Mouse (Mus musculus) left cerebral cortex, postnatal 25 days (tissue): Measurements from ENCODE around the gene Eif4g1. TPM values are rescaled to one million over a fixed set of nuclear protein-coding genes. Genes with fewer than 3 reads are reported as not detected.

Experiments
- DNase-seq, 2 experiments: peaks; one replicate each; pipeline ENCODE4 v3.0.0; 2022; ENCODE audit warnings: low spot score in 2 of 2, mixed read lengths in 1 of 2
- intact Hi-C: fragments of 180-260 bp; cut with DNase I; formaldehyde crosslinking; loops from one replicate; pipeline ENCODE4 v1.15.1; 2025
- total RNA-seq, 2 experiments: library from RNA; stranded (reverse); gene quantifications; 2 replicates each; pipeline ENCODE4 v1.2.3; 2021

The Eif4g1 gene
- total RNA-seq, 2 experiments from 2014 or later, result 279 to 287 TPM

DNA sequence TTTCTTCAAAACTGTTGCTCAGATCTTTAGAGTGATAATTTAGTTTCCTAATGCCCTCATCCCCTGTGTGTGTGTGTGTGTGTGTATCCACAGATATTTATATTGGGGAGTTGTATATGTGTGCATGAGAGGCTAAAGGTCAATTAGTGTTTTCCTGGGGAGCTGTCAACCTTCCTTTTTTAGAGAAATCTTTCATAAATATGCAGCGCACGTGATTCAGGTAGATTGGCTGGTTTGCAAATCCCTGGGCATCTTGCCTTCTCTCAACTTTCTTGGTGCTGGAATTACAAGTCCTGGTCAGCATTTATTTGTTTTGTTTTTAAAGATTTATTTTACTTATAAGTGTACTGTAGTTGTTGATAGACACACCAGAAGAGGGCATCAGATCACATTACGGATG is 2.2 kb downstream of the Eif4g1 start:
- DNase-seq, result no peak
- intact Hi-C loops, result no loop called here

DNA sequence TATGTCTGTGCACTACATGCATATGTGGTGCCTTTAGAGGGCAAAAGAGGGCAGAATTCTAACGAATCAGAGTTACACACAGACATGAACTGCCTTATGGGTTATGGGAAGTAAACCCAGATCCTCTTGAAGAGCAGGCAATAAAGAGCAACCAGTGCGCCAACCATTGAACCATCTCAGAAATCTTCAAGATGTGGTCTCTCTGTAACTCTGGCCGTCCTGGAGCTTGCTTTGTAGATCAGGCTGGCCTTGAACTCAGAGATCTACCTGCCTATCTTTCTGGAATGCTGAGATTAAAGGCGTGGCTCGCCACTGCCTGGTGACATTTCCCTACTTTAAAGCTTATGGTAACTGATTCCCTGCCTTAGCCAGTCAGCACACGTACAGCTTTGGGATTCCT is 3.8 kb downstream of the Eif4g1 start:
- intact Hi-C loops, result loop anchor here (2.0 kb wide), 1 partner anchor 23 kb away; no protein-coding TSS in a partner anchor
- DNase-seq, result no peak

DNA sequence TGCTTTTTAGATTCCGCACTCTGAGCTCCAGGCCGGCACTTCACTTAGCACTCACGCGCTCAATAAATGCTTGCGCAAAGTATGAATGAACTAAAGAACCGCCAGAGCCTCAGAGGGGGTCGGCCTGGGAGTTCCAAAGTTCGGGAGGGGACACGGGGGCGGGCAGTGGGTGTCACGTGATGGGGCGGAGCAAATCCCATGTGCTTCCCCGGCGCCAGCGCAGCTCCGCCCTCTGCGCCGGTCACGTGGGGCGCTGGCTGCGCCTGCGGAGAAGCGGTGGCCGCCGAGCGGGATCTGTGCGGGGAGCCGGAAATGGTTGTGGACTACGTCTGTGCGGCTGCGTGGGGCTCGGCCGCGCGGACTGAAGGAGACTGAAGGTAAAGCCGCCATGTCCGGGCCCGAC is 4.4 kb downstream of the Eif4g1 start:
- intact Hi-C loops, result loop anchor here (2.0 kb wide), 1 partner anchor 22 kb away; no protein-coding TSS in a partner anchor

DNA sequence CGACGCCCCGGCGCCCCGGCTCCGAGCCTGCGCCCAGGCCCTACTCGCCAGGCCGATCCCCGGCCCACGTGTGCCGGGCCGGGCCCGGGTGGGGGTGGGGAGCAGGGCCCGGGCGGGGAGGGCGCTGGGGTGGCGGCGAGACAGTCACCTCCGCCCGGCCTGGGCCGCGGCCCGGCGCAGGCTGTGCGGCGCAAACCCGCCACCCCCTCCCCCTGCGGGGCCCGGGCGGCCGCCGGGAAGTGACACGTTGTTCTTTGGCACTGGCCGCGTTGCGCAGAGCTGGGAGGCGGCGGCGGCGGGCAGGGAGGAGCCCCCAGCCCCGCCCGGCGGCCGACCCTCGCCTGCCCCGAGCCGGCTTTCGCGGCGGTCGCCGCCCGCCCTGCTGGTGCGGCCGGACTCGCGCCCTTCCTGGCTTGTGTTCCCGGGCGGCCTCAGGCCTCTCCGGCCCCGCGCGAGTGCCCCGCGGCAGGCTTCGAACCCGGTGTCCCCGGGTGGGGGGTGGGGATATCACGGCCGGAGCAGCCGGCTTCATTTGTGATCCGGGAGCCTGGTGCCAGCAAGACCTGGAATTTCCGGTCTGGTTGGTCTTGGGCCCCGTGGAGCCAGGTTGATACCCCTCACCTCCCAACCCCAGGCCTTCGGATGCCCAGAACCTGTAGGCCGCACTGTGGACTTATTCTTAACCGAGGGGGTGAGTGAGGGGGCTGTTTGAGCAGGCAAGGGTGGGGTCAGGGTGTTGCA is 5.0 kb downstream of the Eif4g1 start:
- DNase-seq, result peak in 1 of 2 experiments; percentile 25
- intact Hi-C loops, result loop anchor here (2.0 kb wide), 1 partner anchor 22 kb away; no protein-coding TSS in a partner anchor

More for the DNA sequence above, 4.4 kb downstream of the Eif4g1 start:
- DNase-seq, result peak; percentile 96 to 98

DNA sequence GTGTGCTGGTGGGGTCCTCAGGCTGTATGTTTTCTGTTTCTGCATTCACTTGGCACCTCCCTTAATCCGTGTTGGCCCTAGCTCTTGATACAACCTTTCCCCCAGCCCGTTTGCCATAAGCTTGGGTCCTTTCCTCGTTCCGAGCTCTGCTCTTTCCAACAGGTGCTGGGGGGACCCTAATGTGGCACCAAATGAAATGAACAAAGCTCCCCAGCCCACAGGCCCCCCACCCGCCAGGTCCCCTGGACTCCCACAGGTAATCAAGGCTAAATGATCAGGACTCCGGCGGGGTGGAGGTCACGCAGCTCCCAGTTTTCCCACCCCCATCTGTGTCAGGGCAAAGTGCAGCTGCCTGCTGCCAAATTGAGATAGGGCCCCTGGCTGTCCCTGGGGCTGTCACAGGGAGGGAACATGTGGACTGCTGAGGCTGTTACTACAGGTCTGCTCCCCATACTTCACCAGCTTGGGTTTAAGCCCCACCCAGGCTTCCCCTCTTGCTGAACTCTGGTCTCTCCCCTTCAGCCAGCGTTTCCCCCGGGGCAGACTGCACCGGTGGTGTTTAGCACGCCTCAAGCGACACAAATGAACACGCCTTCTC is 5.7 kb downstream of the Eif4g1 start:
- DNase-seq, result no peak
- intact Hi-C loops, result loop anchor here (2.0 kb wide), 1 partner anchor 21 kb away; no protein-coding TSS in a partner anchor

DNA sequence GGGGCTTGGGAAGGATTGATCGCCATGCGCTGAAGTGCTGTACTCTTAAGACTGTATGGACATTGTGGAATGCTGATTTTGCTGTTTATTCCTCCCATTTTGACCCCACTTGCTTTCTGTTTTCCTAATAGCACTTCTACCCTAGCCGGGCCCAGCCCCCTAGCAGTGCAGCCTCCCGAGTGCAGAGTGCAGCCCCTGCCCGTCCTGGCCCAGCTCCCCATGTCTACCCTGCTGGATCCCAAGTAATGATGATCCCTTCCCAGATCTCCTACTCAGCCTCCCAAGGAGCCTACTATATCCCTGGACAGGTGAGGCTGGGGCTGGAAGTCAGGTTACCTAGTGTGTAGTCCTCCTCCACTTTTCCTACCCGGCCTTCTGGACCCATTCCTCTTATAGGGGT is 7.1 kb downstream of the Eif4g1 start:
- intact Hi-C loops, result no loop called here
- DNase-seq, result no peak

DNA sequence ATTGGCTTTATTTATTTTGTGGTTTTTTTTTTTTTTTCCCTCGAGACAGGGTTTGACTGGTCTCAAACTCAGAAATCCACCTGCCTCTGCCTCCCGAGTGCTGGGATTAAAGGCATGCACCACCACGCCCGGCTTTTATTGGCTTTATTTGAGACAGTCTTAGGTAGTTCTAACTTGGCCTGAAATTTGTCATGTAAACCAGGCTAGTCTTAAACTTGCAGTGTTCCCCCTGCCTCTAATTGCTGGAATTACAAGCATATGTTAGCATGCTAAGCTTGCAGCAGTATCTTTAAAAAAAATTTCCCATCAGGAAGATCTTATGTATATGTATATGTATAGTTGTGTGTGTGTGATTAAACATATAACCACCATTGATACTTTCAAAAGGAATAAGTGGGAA is 8.6 kb downstream of the Eif4g1 start:
- intact Hi-C loops, result no loop called here
- DNase-seq, result no peak

DNA sequence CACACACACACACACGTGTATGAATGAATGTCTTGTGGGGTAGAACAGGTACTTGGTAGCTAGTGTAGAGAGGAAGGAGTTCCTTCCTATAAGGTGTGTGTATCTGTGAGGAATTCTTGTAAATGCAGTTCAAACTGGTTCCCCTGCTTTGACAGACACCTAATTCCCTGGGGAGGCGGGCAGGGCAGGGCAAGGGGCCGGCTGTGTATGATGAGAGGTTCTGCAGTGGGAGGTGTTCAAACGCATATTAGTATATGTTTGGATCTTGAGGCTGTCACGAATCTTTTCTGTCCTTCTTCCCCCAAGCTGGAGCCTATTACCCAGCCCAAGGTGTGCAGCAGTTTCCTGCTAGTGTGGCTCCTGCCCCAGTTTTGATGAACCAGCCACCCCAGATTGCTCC is 9.3 kb downstream of the Eif4g1 start:
- intact Hi-C loops, result no loop called here
- no peak for DNase-seq

DNA sequence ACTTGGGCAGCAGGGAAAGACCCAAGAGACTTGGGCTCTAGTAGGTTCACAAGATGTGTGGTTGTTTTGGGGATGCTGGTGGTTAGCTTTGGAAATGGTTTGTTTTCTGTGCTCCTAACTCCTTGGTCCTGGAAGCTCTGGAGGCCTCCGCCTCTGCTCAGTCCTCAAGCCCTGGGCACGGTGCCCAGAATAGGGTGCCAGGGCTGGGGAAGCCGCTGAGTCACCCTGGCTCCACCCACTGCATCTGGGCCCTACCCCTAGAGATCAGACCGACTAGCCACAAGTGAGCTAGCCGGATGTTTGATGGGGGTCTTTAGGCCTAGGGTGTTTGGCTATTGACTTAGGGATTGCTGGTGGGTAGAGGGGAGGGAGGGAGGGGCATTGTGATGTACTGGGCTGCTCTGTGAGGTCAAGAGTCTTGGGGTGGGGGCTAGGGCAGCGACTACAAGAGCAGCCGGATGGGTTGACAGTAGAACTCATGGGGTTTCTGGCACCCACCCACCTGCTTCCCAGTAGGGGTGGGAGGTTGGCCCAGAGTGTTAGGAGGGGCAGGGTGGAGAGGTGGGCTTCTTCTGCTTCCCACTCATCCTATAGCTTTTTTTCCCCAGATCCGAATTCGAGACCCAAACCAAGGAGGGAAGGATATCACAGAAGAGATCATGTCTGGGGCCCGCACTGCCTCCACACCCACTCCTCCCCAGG is 10.0 kb downstream of the Eif4g1 start:
- DNase-seq, result peak; percentile 64 to 84
- intact Hi-C loops, result loop anchor here (2.0 kb wide), 1 partner anchor 15 kb away; the partner anchor contains the start of gene Fam131a

DNA sequence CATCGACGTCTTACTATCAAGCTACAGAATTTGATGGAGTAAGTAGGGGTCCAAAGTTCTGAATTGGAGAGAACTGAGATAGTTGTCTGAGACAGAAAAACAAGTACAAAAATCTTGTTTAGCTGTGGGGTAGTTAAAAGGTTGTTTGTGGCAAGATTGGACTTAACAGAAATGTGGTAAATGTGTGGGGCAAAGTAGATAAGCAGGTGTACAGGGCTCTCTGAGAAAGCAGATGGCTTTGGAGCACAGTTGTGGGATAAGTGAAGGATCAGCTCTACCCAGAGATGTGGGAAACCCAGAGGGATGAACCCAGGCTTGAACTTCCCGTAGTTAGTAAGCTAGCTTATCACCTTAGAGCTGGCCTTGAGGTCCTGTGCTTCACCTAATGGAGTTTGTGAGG is 22.7 kb downstream of the Eif4g1 start:
- DNase-seq, result no peak
- intact Hi-C loops, result no loop called here

DNA sequence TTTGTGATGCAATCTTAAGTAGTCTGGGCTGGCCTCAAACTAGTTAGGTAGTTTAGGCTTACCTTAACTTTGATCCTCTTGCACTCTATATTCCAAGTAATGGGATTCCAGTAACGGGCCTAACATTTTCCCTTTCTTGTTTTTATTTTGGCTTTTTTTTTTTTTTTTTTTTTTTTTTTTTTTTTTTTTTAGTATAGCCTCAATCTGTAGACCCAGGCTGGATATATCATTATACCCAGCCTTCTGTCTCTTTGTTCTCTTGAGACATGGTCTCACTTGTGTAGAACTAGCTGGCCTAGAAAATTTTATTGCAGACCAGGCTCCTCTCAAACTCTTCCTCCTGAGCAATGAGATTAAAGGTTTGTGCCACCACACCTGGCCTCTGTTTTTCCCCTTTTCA is 23.5 kb downstream of the Eif4g1 start:
- no peak for DNase-seq

DNA sequence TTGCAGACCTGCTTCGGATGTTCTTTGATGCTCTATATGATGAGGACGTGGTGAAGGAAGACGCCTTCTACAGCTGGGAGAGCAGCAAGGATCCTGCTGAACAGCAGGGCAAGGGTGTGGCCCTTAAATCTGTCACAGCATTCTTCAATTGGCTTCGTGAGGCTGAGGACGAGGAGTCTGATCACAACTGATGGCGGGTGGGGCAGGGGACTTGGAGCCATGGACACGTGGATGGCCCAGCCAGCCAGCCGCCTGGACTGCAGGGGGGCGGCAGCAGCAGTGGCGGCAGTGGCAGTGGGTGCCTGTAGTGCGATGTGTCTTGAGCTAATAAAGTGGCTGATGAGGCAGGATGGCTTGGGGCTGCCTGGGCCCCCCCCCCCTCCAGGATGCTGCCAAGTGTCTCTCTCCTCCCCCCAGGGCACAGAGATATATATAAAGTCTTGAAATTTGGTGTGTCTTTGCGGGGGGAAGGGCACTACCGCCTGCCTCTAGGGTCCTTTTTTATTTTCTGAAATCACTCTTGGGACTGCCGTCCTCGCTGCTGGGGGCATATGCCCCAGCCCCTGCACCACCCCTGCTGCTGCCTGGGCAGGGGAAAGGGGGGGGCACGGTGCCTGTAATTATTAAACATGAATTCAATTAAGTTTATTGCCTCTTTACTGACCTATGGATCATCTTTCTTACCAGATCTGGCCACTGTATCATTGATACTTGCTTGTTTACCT is 24.3 kb downstream of the Eif4g1 start:
- no peak for DNase-seq
- intact Hi-C loops, result loop anchor here (2.0 kb wide), 1 partner anchor 14 kb away; no protein-coding TSS in a partner anchor

More for the DNA sequence above, 23.5 kb downstream of the Eif4g1 start:
- intact Hi-C loops, result loop anchor here (2.0 kb wide), 1 partner anchor 13 kb away; no protein-coding TSS in a partner anchor

DNA sequence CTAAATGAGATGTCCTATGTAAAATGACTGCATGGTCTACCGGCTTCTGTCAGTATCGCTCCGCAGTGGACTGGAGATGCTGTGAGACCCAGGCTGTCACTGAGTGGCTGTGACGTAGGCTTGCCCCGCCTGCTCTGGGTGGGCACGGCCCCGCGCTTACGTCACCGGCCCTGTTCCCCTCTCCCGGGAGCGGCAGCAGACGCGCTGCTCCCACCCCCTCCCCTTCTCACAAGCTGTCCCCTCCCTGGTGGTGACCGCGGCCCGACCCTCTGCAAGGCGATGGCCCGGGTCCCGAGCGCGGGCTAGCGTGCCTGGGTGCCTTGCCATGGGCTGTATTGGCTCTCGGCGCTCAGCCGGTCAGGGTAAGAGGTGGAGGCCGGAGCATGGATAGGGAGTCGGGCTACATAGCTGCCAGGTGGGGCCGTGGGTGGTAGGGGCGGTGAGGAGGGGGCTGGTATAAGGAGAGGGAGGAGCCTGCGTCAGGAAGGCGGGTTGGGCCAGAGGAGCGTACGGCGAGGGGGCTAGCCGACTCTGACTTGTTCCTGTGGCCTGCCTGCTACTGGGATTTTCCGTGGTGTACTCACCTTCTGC is 25.1 kb downstream of the Eif4g1 start, which contains the start of gene Fam131a:
Gene Fam131a (plus strand): TSS at position 131 of the 591 bp plus-strand sequence.
- peak; percentile 95 to 98 for DNase-seq
- intact Hi-C loops, result loop anchor here (2.0 kb wide), 1 partner anchor 14 kb away; no protein-coding TSS in a partner anchor

DNA sequence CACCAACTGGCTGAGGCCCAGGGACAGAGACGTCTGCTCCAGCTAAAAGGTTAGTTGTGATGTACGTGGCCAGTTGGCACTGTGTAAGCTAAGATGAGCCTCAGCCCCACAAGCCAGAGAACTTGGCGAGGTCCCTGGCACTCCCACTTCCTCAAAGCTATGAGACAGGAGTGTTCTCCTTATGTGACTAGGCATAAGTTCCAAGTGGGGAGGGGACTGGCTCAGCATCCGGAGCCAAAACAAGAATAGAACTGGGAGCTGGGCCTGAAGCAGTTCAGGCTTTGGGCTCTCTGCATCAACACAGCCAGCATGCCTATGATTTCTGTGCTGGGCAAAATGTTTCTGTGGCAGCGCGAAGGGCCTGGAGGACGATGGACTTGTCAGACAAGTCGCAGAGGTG is 26.7 kb downstream of the Eif4g1 start:
- DNase-seq, result peak; percentile 73 to 96
- intact Hi-C loops, result loop anchor here (1.0 to 5.0 kb wide), 4 partner anchors 22 to 488 kb away; partner anchors contain the start of genes Clcn2 and Polr2h

DNA sequence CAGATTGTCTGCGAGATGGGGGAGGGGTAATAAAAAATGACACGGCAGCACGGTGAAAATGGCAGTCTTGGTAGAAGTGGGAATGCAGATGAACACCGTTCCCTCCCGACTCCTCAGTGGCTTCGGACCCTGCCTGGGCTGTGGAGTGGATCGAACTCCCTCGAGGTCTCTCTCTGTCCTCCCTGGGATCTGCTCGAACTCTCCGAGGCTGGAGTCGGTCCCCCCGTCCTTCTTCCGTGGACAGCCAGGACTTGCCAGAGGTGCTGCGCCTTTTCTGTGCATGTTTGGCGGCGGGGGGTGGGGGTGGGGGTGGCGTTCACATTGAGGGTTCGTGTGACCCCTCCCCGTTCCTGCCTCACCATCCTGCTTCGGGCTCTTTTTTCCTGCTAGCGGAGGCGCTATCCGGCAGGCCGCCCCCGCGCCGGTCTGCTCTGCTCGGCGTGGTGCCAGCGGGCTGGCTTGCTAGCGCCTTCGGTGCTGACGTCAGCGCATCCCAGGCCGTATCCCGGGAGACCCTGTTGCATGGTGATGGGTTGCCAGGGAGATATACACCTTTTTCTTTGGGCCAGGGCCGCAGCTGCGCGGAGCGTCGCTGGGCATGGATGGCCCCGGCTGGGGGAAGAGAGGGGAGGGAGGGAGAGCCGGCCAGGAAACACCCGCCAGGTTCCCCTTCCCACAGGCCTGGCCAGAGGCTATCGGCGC is 27.7 kb downstream of the Eif4g1 start:
- peak; percentile 99 for DNase-seq
- intact Hi-C loops, result loop anchor here (1.0 to 5.0 kb wide), 4 partner anchors 21 to 487 kb away; partner anchors contain the start of genes Clcn2 and Polr2h

DNA sequence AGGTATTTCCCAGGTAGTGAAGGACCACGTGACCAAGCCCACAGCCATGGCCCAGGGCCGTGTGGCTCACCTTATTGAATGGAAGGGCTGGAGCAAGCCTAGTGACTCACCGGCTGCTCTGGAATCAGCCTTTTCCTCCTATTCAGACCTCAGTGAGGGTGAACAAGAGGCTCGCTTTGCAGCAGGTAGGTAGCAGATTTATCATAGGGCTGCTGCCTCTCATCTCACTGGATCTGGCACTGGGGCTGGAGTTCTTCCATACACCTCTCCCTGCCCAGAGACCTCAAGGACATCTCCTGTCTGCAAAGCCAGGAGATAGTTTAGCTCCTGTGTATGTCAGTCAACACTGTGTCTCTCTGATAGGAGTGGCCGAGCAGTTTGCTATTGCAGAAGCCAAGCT is 31.2 kb downstream of the Eif4g1 start:
- intact Hi-C loops, result loop anchor here (5.0 kb wide), 1 partner anchor 483 kb away; no protein-coding TSS in a partner anchor
- no peak for DNase-seq

DNA sequence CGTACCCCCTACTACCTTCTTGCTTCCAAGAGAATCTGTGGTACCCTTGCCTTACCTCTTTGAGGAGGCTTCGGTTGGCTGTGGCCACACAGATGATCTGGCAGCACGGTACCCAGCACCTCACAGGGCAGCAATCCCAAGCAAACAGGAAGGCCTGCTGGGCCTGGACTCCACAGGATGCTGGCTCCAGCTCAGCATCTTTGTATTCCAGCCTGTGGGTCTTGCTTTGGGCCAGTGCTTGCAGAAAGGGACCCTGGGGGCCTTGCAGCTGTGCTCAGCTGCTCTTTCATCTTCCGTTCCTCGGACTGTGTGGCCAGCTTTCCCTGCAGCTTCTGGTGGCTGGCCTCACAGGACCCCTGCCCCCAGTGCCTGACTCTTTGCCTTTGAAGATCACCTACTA is 31.9 kb downstream of the Eif4g1 start:
- no peak for DNase-seq
- intact Hi-C loops, result no loop called here

DNA sequence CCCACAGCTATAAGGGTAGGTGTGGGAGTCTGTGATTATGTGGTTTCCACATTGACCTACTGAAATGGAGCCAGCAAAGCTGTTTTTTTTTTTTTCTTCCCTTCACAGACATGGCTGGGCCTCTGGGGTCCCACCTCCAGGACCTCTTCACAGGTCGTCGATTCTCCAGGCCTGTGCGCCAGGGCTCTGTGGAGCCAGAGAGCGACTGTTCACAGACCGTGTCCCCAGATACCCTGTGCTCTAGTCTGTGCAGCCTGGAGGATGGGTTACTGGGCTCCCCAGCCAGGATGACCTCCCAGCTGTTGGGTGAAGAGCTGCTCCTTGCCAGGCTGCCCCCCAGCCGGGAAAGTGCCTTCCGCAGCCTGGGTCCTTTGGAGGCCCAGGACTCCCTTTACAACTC is 33.2 kb downstream of the Eif4g1 start:
- intact Hi-C loops, result no loop called here
- DNase-seq, result no peak
